Comparison of ENCODE assay signal across 18 mouse cellular contexts in genomic region chr15:92000086-92000485, GRCm38 (mm10). TPM values are rescaled to one million over a fixed set of nuclear protein-coding genes. Genes with fewer than 3 reads are reported as not detected.
A peak's percentile ranks its signal among the peaks of the same experiment; 100 is the strongest.
DNase-seq lines count a peak whose midpoint lies in the region; ATAC-seq and TF ChIP-seq lines count a peak whose summit lies in the region.
"Had no signal": no experiment of that assay in that cellular context is flagged by ENCODE, and none has a peak within 500 bp of the region (broad histone marks: within the 10 kb centered on the region; RNA-seq: fewer than 3 reads in every experiment).

No protein-coding gene starts in this region.

- H3K27me3 ChIP-seq in midbrain, postnatal 0 days (ENCODE audit: insufficient read depth, low read length) = no peaks in the 10 kb centered on the region
- no peaks in the 10 kb centered on the region for H3K27me3 ChIP-seq in midbrain, embryonic 10.5 days (ENCODE audit: low read depth, poor library complexity, severe bottlenecking)
- H3K27me3 ChIP-seq: embryonic facial prominence, embryonic 15.5 days; forebrain, embryonic 12.5 days; neural tube, embryonic 13.5 days had no signal

- H3K27ac ChIP-seq in gastrocnemius, adult 2 months = no peak overlapping the region
- no peak overlapping the region for H3K27ac ChIP-seq in midbrain, postnatal 0 days (ENCODE audit: low read depth, low read length)
- no peak overlapping the region for H3K27ac ChIP-seq in midbrain, embryonic 10.5 days (replicated peaks)
- H3K27ac ChIP-seq: embryonic facial prominence, embryonic 15.5 days; forebrain, embryonic 12.5 days; heart, adult 2 months; hindbrain, embryonic 10.5 days; neural tube, embryonic 13.5 days had no signal

- no peak overlapping the region for H3K9ac ChIP-seq in midbrain, postnatal 0 days (replicated peaks; ENCODE audit: low read length, poor library complexity, severe bottlenecking)
- H3K9ac ChIP-seq: embryonic facial prominence, embryonic 15.5 days; forebrain, embryonic 12.5 days; neural tube, embryonic 13.5 days had no signal

- no peak overlapping the region for H3K4me3 ChIP-seq in gastrocnemius, adult 2 months
- no peak overlapping the region for H3K4me3 ChIP-seq in midbrain, postnatal 0 days (ENCODE audit: low read depth, low read length)
- no peak overlapping the region for H3K4me3 ChIP-seq in midbrain, embryonic 10.5 days
- H3K4me3 ChIP-seq: embryonic facial prominence, embryonic 15.5 days; forebrain, embryonic 12.5 days; heart, adult 2 months; hindbrain, embryonic 10.5 days; neural tube, embryonic 13.5 days had no signal

- H3K36me3 ChIP-seq in midbrain, postnatal 0 days (ENCODE audit: insufficient read depth, low read length) = no peaks in the 10 kb centered on the region
- no peaks in the 10 kb centered on the region for H3K36me3 ChIP-seq in midbrain, embryonic 10.5 days
- H3K36me3 ChIP-seq: embryonic facial prominence, embryonic 15.5 days; forebrain, embryonic 12.5 days; hindbrain, embryonic 10.5 days; neural tube, embryonic 13.5 days had no signal

- no peak for TF ChIP-seq CTCF in gastrocnemius, adult 2 months (IDR thresholded peaks at IDR 0.05)
- TF ChIP-seq CTCF in midbrain, postnatal 0 days (IDR thresholded peaks at IDR 0.05) = no peak

- no peaks in the 10 kb centered on the region for H3K9me3 ChIP-seq in midbrain, postnatal 0 days (ENCODE audit: low read length)
- H3K9me3 ChIP-seq in midbrain, embryonic 10.5 days (replicated peaks) = no peaks in the 10 kb centered on the region
- H3K9me3 ChIP-seq: embryonic facial prominence, embryonic 15.5 days; forebrain, embryonic 12.5 days; hindbrain, embryonic 10.5 days; neural tube, embryonic 13.5 days had no signal

- intact Hi-C loops in gastrocnemius, postnatal 14 days (cut with DNase I; ENCODE audit: low total_unique reads) = no loop called here
- intact Hi-C loops in gastrocnemius, adult 2 months (cut with DNase I) = no loop called here

- WGBS in midbrain, postnatal 0 days = 51% methylated on average over 6 of the region's 6 CpGs
- WGBS in midbrain, embryonic 10.5 days = 84% methylated on average over 6 of the region's 6 CpGs

- DNase-seq in gastrocnemius, postnatal 14 days = peak; percentile 5
- no peak for DNase-seq in gastrocnemius, adult 2 months
- peak; percentile 69 for DNase-seq in midbrain, postnatal 0 days (ENCODE audit: low spot score)
- DNase-seq in midbrain, embryonic 10.5 days (ENCODE audit: low spot score) = no peak
- peak; percentile 75 for DNase-seq in cerebellum, adult 9-10 months
- no peak for DNase-seq in layer of hippocampus, adult 11-12 months (ENCODE audit: low spot score)
- DNase-seq in ovary, postnatal 14 days (ENCODE audit: low spot score) = no peak
- DNase-seq: adrenal gland, adult 8-10 months; B cell, adult 2 months; heart, adult 2 months; kidney, postnatal 10 days; lung, postnatal 14 days had no signal

- no peak overlapping the region for H3K4me2 ChIP-seq in midbrain, postnatal 0 days (ENCODE audit: low read depth, low read length, poor library complexity, severe bottlenecking)
- H3K4me2 ChIP-seq: embryonic facial prominence, embryonic 15.5 days; forebrain, embryonic 12.5 days; neural tube, embryonic 13.5 days had no signal

- ATAC-seq in midbrain, postnatal 0 days (ENCODE audit: low FRiP score) = no peak
- ATAC-seq: intestine, postnatal 0 days had no signal

- no peaks in the 10 kb centered on the region for H3K4me1 ChIP-seq in midbrain, postnatal 0 days (ENCODE audit: insufficient read depth, low read length)
- no peaks in the 10 kb centered on the region for H3K4me1 ChIP-seq in midbrain, embryonic 10.5 days
- H3K4me1 ChIP-seq: embryonic facial prominence, embryonic 15.5 days; forebrain, embryonic 12.5 days; hindbrain, embryonic 10.5 days; neural tube, embryonic 13.5 days had no signal

RNA-seq across cellular contexts. Expression of gene Cntn1, which starts 50.9 kb away (rescaled TPM):
- total RNA-seq in gastrocnemius, postnatal 14 days (2021) = 1 to 10 TPM; 1.4 to 2.0 TPM
- under 1 TPM; 0.11 to 0.23 TPM for total RNA-seq in gastrocnemius, adult 2 months (2021)
- total RNA-seq in midbrain, postnatal 0 days (2014; rRNA removed) = 283 and 300 TPM in 2 replicates
- polyA plus RNA-seq in midbrain, postnatal 0 days (2015; fragmentation: Nextera tagmentation; extraction: Ambion mirVana) = 153 and 164 TPM in 2 replicates
- 4.0 and 5.2 TPM in 2 replicates for polyA plus RNA-seq in midbrain, embryonic 10.5 days (2016; fragmentation: Nextera tagmentation; extraction: Ambion mirVana)
- total RNA-seq: megakaryocyte-erythroid progenitor cell, adult 5-6 weeks had no signal

Comparison
In these comparisons a context has a peak if more than half of its experiments do, and no peak if none do; other contexts are left out.
1. DNase-seq: peak in gastrocnemius, postnatal 14 days (single experiment), midbrain, postnatal 0 days (single experiment) and cerebellum, adult 9-10 months (single experiment); none in gastrocnemius, adult 2 months (single experiment), midbrain, embryonic 10.5 days (single experiment), layer of hippocampus, adult 11-12 months (single experiment) and ovary, postnatal 14 days (single experiment).
2. RNA of gene Cntn1, which starts 50.9 kb away (total RNA-seq): 283 to 300 TPM in midbrain, postnatal 0 days; 1.4 to 2.0 TPM in gastrocnemius, postnatal 14 days and 0.11 to 0.23 TPM in gastrocnemius, adult 2 months; every median in the first group is over 10 times any median in the second.